Mouse (Mus musculus) WW6 (cell line): Measurements from ENCODE around the gene Sorcs2.
A peak's percentile ranks its signal among the peaks of the same experiment; 100 is the strongest.

Source experiments
- DNase-seq: peaks from one replicate; pipeline ENCODE4 v3.0.0-alpha.2; 2013; ENCODE audit warnings: low read depth, low spot score

Sorcs2 gene

GRCm38 (mm10) chr5:36397837-36398282 lies at the start of gene Sorcs2:
TSS of gene Sorcs2 (minus strand) at chr5:36398139.
- DNase-seq = peak; percentile 77

GRCm38 (mm10) chr5:36446166-36446890 lies 48.4 kb upstream of the Sorcs2 start:
- no peak for DNase-seq

- no peak for DNase-seq
Measured at GRCm38 (mm10) chr5:36445028-36445427, 47.1 kb upstream of the Sorcs2 start.

- no peak for DNase-seq
Measured at GRCm38 (mm10) chr5:36444611-36445010, 46.7 kb upstream of the Sorcs2 start.

- no peak for DNase-seq
Measured at GRCm38 (mm10) chr5:36440741-36441140, 42.8 kb upstream of the Sorcs2 start.

GRCm38 (mm10) chr5:36436858-36437257 lies 38.9 kb upstream of the Sorcs2 start:
- DNase-seq = no peak

- DNase-seq = no peak
Measured at GRCm38 (mm10) chr5:36434398-36434967, 36.5 kb upstream of the Sorcs2 start.

- DNase-seq = no peak
Measured at GRCm38 (mm10) chr5:36431711-36432110, 33.8 kb upstream of the Sorcs2 start.

- DNase-seq = no peak
Measured at GRCm38 (mm10) chr5:36429551-36429950, 31.6 kb upstream of the Sorcs2 start.

- no peak for DNase-seq
Measured at GRCm38 (mm10) chr5:36427831-36428230, 29.9 kb upstream of the Sorcs2 start.

- no peak for DNase-seq
Measured at GRCm38 (mm10) chr5:36426404-36426803, 28.5 kb upstream of the Sorcs2 start.

- no peak for DNase-seq
Measured at GRCm38 (mm10) chr5:36424676-36425075, 26.7 kb upstream of the Sorcs2 start.

- no peak for DNase-seq
Measured at GRCm38 (mm10) chr5:36422689-36423088, 24.8 kb upstream of the Sorcs2 start.

GRCm38 (mm10) chr5:36419861-36420260 lies 21.9 kb upstream of the Sorcs2 start:
- no peak for DNase-seq

GRCm38 (mm10) chr5:36414712-36415331 lies 16.9 kb upstream of the Sorcs2 start:
- no peak for DNase-seq

- peak; percentile 39 for DNase-seq
Measured at GRCm38 (mm10) chr5:36398463-36399364, 775 bp upstream of the Sorcs2 start.

- DNase-seq = no peak
Measured at GRCm38 (mm10) chr5:36397384-36397759, 567 bp downstream of the Sorcs2 start.

GRCm38 (mm10) chr5:36396491-36397383 lies 1.2 kb downstream of the Sorcs2 start:
- no peak for DNase-seq

- DNase-seq = peak; percentile 46
Measured at GRCm38 (mm10) chr5:36396011-36396410, 1.9 kb downstream of the Sorcs2 start.

- DNase-seq = no peak
Measured at GRCm38 (mm10) chr5:36394840-36395515, 3.0 kb downstream of the Sorcs2 start.
